15 mouse cellular contexts compared by ENCODE assay signal in the genomic region with DNA sequence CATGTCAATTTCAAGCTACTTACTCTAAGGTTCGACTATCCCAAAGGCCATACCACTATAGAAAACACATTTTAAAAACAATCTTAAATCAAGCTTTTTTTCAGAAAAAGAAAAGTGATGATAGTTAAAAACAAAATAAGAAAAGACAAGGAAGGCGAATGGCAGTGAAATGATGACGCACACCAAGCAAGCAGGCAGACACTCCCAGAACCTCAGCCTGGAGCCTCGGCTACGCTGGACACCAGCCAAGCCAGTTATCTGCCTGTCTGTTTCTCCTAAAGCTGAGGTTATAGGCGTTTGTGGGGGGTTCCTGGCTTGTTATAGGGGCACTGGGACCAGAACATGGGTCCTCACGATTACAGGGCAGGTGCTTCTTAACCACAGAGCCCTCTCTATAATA.
DNase-seq lines count a peak whose midpoint lies in the region.
"Had no signal": no experiment of that assay in that cellular context is flagged by ENCODE, and none has a peak within 500 bp of the region (broad histone marks: within the 10 kb centered on the region; RNA-seq: fewer than 3 reads in every experiment).

No protein-coding gene starts in this region.

- peaks cover 46% of the 10 kb centered on the region for H3K36me3 ChIP-seq in heart, embryonic 10.5 days

- H3K4me1 ChIP-seq in heart, embryonic 10.5 days = no peaks in the 10 kb centered on the region
- H3K4me1 ChIP-seq: hindbrain, embryonic 15.5 days; liver, embryonic 13.5 days; neural tube, embryonic 15.5 days had no signal

- H3K27me3 ChIP-seq in heart, embryonic 10.5 days (ENCODE audit: insufficient read depth, poor library complexity, severe bottlenecking) = no peaks in the 10 kb centered on the region
- H3K27me3 ChIP-seq: hindbrain, embryonic 15.5 days; liver, embryonic 13.5 days; neural tube, embryonic 15.5 days had no signal

- no peaks in the 10 kb centered on the region for H3K9me3 ChIP-seq in heart, embryonic 10.5 days
- H3K9me3 ChIP-seq: hindbrain, embryonic 15.5 days; liver, embryonic 13.5 days; neural tube, embryonic 15.5 days had no signal

- WGBS in heart, embryonic 10.5 days = 75% methylated on average over 7 of the region's 7 CpGs

- peak; percentile 46 to 73 for DNase-seq in adrenal gland, adult (ENCODE audit: inconsistent age in 2 of 2, low spot score in 1 of 2)
- DNase-seq in adrenal gland, postnatal 4 days (ENCODE audit: low spot score in 2 of 2) = no peak
- DNase-seq in heart, postnatal 10 days = peak; percentile 14 to 20
- no peak for DNase-seq in heart, embryonic 10.5 days (ENCODE audit: low spot score)
- DNase-seq in urinary bladder, postnatal 25 days (ENCODE audit: low spot score) = peak; percentile 20
- DNase-seq in urinary bladder, postnatal 4 days (ENCODE audit: low spot score in 2 of 2) = no peak
- DNase-seq in retina, postnatal 1 day = no peak
- DNase-seq in embryo, embryonic 10 days (ENCODE audit: low spot score) = no peak
- DNase-seq: embryo, embryonic 11 days; kidney, adult 8-10 months; liver, embryonic 13.5 days had no signal

- no peak overlapping the region for H3K27ac ChIP-seq in heart, embryonic 10.5 days
- H3K27ac ChIP-seq: heart, adult 2 months; hindbrain, embryonic 15.5 days; liver, embryonic 13.5 days; macrophage; neural tube, embryonic 15.5 days had no signal

- intact Hi-C loops in heart, postnatal 10 days (cut with DNase I) = no loop called here

- no peak overlapping the region for H3K4me3 ChIP-seq in heart, embryonic 10.5 days
- H3K4me3 ChIP-seq: heart, adult 2 months; hindbrain, embryonic 15.5 days; liver, embryonic 13.5 days; neural tube, embryonic 15.5 days had no signal

Comparison
In these comparisons a context has a peak if more than half of its experiments do, and no peak if none do; other contexts are left out.
1. DNase-seq: peak in adrenal gland, adult (2 of 2), heart, postnatal 10 days (2 of 2) and urinary bladder, postnatal 25 days (single experiment); none in adrenal gland, postnatal 4 days (0 of 2), heart, embryonic 10.5 days (single experiment), urinary bladder, postnatal 4 days (0 of 2), retina, postnatal 1 day (single experiment) and embryo, embryonic 10 days (single experiment).